Mouse (Mus musculus) lung, adult 2 months (tissue): ENCODE measurements around the gene Nudt12.

Experiments used
- CTCF ChIP-seq: fragments of 200-500 bp; IDR thresholded peaks from 2 replicates; pipeline ENCODE4 v1.5.1; 2011; ENCODE audit warnings: mild to moderate bottlenecking, low read length, control low read depth; ENCODE audit not compliant: insufficient read depth
- POLR2A ChIP-seq: fragments of 200-500 bp; IDR thresholded peaks from 2 replicates; pipeline ENCODE4 v1.6.1; 2011; ENCODE audit warnings: low read depth, mild to moderate bottlenecking, control low read depth, low read length, borderline replicate concordance; ENCODE audit errors: extremely low read depth

DNA sequence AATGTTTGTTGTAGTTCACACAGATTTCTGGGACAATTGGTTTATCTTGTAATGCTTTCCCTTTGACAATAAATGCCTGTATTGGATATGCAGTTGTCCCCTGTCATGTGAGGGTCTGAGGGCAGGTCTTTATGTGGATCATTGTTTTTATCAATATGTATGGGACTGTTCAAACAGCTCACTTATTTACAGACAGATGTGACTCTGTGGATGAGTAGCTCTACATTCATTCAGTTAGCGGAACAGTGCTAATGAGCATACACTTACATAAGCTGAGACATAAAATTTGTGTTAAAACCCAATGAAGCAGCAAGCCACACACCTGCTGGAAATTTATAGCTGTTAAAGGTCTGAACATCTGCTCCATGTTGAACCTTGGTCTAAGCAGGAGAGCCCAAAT lies 56.1 kb downstream of the Nudt12 start:
- TF ChIP-seq CTCF: no peak
- no peak for TF ChIP-seq POLR2A
